Mouse (Mus musculus): ENCODE measurements around the gene Amph. TPM values are rescaled to one million over a fixed set of nuclear protein-coding genes. Genes with fewer than 3 reads are reported as not detected.
A peak's percentile ranks its signal among the peaks of the same experiment; 100 is the strongest.

The Amph gene
- total RNA-seq, 2 experiments from 2014 or later, result 1.5 to 2.0 TPM

DNA sequence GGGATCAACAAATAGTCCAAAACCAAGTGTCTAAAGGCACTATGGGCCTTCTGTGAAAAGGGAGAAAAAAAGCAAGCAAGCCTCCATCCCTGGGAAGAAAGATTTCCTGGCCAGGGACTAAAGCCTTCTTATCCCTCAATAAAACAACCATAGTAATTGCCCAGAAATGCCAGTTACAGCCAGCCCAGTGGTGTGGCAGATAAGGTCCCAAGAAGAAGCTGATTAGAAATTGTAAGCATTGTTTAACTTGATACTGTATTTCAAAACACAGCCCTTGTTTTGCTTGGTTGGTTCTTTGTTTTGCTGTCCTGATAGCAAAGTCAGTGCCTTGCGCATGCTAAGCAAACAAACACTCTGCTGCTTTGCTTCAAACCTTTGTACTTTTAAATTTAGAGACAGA lies 191.8 kb downstream of the Amph start:
- no peak for DNase-seq

DNA sequence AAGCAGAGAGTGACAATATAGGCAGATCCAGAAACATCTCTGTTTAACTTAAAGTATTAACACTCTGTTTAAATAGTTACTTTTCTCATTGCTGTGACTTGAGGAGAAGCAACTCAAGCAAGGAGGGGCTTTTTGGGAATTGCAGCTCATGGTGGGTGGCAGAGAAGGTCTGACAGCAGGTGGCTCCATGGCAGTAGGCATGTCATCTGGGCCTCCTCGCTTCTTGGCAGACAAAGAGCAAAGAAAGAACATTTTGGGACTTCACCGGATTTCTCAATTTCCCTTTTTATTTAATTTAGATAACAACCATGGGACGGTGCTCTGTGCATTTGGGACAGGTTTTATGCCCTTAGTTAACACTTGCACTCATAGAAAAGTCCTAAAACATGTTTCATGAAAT lies 195.8 kb downstream of the Amph start:
- DNase-seq, result no peak

DNA sequence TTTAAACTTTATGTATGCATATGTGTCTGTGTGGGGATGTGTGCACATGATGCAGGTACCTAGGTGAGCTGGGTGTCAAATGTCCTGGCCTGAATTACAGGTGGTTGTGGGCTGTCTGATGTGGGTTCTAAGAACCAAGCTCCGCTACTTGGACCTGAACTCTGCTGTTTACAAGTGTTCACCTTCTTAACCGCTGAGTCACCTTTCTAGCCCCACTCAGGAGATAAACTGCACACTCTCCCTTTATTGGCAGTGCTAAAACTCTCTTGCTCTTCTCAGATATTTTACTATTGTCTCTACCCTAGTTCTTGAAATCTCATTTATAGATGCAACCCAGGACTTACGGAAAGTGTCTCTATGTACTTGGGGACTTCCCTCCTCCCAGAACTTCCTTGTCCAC lies 199.5 kb downstream of the Amph start:
- no peak for DNase-seq

DNA sequence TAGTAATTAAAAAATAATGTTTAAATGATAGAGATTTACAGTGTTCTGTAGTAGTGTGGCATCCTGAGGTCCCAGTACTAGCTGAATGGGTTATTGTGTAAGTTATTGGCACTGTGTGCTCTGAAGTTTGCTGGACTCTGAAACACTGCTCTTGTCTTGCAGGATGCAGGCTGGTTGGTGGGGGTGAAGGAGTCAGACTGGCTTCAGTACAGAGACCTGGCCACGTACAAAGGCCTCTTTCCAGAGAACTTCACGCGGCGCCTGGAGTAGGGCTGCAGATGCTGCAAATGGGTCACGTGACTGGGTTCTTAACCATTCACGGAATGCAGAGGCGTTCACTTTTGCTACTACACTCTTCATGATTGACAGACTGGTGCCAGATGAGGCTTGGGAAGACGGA lies 201.6 kb downstream of the Amph start:
- DNase-seq, result no peak

DNA sequence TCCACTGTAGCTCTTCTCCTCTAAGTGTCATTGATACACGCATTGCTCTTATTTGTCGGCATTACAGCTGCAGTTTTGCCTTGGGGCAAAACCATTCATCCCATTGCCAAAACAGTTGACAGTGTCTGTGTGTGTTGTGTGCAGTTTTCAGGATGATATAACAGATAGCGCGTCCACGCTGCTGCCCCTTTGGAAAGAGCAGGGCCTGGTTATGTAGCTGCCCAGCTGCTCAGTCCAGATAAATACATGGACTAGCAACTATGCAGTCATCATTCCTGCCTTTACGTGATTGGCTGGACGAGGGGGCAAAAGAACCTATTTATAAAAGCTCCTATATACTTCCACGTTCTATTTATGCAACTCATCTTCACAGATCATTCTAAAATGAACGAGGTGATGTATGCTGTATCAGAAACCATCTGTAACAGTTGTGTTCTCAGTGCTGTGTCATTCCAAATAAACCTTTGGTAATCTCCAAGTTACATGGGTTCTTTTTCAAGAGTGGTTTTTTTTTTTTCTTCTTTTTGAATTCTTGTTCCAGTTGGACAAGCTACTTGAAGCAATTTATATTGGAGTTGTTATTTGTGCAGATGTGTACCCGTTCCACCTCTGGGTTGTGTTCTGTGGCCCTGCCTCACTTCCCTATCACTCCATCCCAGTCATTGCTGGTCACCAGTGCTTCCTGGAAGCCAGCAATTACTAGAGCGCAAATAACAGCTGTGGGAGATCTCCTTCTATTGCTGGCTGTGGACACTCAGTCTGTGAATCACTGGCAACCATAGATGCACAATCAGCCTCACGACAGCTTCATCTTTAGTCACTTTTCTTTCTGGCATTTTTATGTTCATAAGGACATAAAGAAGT lies 202.7 kb downstream of the Amph start:
- no peak for DNase-seq

DNA sequence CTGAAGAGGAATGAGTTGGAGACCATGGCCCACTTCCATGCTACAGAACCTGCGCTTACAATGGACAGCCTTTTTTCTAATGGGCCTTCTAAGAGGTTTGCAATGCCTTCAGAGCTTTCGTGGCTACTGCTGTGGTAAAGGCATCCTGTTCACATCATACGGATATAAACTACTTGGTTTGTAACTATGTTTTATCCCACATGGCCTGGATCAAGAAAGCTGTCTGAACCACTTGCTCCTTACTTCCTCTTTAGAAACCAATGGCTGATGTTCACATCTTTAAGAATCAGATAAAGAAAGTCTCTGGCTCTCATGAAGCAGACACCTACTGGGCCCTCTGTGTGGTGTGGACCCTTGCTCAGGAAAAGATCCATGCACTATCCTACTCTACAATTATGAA lies 204.1 kb downstream of the Amph start:
- no peak for DNase-seq

DNA sequence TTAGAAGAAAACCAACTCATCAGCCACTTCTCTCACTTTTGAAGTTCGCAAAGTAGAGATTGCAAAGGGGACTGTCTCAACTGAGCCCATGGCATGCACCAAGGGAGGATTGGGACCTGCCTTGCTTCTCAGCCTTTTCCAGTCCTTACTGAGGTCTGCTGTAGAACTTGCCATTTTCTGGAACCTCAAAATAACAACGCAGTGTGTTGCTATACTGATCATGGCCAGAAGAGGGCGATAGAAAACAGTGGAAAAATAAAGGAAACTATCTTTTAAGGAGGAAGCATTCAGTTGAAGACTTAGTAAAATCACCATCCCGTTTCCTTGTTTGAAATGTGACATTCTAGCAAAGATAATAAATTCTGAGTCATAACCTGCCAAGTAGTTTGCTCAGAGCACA lies 210.5 kb downstream of the Amph start:
- DNase-seq, result peak; percentile 29

DNA sequence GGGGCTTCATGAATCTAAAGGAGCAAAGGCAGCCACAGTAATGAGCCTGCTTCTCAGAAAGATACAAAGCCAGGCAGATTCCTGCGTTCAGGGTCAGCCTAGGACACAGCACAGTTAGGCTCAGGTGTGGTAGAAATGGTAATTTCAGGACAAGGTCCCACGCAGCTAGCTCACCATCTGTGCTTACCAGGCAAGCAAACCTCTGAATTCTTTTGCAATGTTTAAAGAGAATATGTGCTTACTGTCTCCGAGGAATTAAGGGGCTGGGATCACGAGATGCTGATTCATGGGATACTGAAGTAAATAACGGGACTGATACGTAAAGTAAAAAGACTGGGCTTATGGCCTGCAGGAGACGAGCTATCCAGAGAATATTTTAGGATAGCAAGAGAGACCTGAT lies 212.6 kb downstream of the Amph start:
- DNase-seq, result no peak

DNA sequence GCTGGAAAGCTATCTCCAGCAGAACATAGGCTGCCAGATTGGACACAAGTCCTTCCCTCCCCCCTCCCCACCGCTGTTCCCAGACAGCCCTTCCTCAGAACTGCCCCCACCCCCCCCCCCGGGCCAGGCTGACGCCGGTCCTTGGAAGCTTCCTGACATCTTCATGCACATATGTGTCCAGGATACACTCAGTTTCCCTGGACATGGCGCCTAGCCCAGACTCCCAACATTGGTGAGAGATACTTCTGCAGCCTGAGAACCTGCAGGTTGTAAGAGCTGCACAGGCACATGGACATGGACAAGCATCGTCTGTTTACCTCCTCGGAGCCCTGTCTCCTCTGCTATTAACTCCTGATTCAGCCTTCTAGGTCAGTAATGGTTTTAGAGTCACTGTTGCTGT lies 213.1 kb downstream of the Amph start:
- no peak for DNase-seq

DNA sequence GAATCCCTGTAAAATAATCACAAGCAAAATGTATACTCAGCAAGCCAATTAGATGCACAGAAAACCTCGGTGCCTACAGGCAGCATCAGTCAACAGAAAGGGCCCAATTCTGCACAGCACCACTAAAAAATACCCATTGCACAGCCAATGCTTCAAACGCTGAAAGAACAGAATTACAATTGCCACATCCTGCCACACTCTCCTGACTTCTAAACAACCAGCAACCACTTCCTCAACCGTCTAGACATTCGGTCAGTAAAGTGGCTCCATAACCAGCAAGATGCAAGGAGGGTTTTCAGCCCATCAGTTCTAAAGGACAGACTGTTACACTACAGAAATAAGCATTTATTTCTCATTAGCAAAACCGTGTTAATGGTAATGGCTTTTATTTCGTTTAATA lies 214.1 kb downstream of the Amph start:
- no peak for DNase-seq

DNA sequence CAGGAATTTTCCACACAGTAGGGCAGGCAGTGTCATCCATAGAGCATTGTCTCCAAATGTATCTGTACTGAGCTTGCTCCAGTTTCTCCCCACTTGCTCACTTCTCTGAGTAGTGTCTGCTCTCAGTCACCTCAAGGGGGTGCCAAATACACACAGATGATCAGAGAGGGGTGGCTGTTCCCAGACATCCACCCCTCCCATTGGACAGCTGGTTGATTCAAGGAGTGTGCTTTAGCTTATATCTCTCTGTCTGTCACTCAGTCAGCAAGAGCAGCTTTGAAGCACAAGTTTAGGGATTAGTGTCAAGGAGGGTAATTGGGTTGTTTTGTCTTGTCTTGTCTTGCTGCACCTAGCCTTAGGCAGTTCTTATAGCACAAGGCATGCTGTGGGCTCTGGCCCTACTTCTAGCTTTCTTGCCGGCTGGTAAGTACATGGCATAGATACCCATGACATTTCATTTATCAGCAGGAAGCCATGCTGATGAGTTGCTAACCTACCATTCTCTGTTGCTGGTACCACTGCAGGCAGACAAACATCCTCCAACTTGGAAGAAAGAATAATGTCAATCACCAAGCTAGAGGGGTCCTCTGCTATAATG lies 229.8 kb downstream of the Amph start:
- DNase-seq, result no peak

DNA sequence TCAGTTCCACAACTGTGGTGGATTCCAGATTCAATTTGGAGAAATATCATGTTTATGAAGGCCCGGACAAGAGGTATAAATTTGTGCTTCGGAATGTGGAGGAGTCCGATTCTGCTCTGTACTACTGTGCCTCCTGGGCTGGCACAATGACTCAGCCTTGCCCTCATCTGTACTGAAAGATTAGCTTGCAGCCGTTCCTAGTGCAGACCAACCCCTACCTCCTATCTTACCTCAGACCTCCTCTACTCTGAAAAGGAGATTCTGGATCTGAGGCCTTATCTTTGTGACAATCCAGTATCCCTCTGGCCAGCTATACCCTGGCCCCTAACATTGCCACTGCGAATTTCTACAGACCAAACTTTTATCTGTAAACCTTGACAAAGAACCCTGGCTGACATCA lies 230.3 kb downstream of the Amph start:
- DNase-seq, result no peak

DNA sequence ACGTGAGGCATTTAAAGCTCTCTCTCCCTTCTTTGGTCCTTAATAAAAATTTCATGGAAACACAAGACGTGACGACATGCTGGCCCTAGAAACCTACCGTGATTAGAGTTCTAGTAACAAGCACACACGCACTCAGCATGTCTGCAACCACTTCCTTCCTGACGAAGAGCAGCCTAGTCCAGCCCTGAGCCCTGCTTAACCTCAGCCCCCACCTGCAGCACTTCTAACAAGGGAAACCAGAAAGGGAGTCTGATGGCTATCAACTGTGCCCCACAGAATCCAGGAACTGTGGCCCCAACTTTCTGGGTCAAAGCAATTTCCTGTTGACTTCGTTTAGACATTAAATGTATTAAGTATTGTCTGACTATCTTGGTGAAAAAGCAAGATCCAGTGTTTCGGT lies 234.3 kb downstream of the Amph start:
- DNase-seq, result no peak

DNA sequence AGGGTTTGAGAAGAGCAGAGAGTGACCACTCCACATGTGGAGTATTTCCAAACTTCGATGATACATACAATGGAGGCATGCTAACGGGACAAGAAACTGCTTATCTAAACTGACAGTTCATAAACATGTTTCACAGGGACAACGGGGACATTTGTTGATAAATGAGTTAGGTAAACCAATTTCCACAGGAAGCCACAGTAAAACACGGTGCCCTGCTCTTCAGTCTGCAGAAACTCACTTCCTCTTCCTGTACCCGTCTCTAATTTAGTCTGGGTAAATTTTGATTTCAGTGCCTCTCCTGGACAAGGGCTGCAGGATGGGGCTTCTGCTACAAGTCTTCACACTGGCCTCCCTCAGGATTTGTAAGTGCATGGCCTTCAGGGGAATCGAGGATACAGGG lies 242.0 kb downstream of the Amph start:
- no peak for DNase-seq

DNA sequence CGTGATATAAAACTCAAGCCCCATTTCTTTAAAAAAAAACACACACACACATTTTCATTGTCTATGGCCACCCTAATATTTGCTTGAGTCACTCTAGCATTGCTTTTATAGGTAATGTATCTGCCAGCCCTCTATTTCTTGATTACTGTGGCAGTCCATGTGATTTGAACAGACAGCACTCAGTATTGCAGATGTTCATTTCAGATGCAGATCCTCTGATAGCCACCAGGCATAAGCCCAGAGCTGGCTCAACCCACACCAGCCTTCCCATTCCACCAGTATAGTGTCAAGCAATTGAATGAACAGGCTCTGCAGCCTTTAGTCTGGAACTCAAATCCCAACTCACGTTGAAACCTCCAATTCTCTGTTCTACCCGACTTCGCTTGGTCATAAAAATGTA lies 246.8 kb downstream of the Amph start:
- no peak for DNase-seq

DNA sequence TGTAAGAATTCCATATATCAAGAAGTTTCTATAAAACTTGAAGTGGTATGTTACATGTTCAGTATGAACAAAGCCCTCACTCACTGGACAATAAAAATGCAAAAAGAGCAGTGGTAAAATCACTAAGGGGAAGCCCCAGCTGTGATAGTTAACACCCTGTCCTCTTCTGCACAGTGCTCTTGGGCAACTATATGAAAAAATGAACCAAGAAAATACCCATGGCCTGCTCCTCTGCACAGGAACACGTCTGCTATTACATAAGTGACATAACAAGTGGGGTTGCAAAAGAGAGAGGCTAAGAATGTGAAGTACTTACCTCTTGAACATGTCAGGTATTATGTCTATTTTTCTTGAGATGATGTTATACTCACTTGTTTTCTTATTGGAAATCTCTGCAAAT lies 247.5 kb downstream of the Amph start:
- DNase-seq, result no peak

Other genes with a start within 250 kb of the Amph start
- gene Vps41, start 230.9 kb upstream of the Amph start, total RNA-seq (2021), result 10 to 100 TPM; 33.6 to 34.5 TPM

Data from gastrocnemius, postnatal 10 days (tissue).